Mouse (Mus musculus) ovary, adult 18-20 months (tissue): ENCODE data around the gene Ifi27l2a.
A peak's percentile ranks its signal among the peaks of the same experiment; 100 is the strongest.

ENCODE experiments used
- DNase-seq: peaks from one replicate; pipeline ENCODE4 v3.0.0; 2022; ENCODE audit warnings: low spot score, mixed read lengths

The Ifi27l2a gene

DNA sequence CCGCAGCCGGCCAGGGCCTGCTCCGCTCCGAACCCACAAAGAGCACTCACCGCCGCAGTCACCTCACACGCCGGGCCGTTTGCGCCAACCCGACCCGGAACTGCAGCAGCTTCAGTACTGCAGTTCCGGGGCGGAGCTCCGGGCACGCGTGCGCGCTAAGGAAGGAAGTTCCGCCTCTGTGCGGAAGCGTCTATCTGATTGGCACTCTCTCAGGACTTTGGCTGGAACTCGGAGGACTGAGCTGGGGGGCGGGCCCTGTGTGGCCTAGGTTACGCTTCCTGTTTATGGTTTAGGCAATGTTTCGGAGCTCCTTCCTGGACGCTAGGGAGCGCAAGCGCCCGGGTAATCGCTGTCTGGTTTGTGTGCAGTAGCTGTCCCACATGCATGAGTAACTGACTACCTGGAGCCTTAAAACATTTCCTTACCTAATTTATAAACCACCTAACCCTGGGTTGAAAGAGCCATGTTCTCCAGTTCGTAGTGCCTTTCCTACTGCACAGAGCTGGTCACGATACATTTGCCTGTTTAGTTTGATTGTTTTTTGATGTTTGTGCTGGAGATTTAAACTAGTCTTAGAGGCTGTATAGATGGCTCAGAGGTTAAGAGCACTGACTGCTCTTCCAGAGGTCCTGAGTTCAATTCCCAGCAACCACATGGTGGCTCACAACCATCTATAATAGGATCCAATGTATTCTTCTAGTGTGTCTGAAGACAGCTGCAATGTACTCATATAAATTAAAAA is 17.6 kb downstream of the Ifi27l2a start, which contains the start of gene Ddx24:
Ddx24 (minus strand) TSS at position 102 of the 742 bp plus-strand sequence.
- DNase-seq = peak; percentile 97

DNA sequence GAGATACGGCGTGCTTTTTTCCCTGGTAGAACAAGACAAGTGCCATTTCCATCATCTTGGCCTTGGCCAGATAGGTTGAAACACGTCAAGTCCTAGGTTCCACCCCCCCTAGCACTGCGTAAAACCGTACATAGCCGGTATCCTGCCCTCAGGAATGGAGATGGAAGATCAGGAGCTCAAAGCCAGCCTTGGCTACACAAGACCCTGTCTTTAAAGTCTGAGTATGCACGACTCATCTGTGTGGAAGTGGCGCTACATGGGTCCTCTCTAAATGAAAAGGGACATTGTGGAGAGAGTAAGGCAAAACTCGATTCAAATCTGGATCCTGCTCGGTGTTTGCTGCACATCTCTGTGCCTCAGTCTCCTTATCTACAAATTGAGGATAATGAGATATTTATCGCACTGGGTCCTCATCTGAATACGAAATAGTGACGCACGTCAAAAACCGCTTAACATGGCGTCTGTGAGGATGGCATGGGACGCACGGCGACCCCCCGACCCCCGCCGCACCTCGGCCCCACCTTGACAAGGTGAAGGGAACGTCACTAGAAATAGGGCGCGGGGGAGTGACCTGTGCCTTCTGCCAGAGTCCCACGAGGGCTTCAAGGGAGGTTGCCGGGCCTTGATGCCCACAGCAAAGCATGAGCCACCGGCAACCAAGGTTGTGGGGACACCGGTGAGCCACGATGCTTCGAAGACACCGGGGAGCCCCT is 18.3 kb downstream of the Ifi27l2a start:
- no peak for DNase-seq

DNA sequence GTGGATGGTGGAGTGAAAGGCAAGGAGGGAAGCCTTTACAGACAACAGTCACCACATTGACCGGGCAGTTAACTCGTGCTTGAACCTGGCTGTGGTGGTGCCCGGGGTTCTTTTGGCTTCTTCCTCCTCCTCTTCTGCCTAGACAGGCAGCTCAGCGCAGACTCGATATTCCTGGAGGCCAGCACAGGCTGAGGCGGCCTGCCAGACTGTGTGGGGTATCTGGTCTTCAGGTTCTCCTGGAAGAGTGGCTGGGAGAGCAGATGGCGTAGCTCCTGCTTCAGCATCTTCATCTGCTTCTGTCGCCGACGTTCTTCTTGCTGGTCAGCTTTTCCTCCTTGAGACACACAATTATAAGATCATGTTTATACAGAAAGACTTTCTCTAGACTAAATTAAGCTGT is 35.3 kb downstream of the Ifi27l2a start:
- DNase-seq = no peak

DNA sequence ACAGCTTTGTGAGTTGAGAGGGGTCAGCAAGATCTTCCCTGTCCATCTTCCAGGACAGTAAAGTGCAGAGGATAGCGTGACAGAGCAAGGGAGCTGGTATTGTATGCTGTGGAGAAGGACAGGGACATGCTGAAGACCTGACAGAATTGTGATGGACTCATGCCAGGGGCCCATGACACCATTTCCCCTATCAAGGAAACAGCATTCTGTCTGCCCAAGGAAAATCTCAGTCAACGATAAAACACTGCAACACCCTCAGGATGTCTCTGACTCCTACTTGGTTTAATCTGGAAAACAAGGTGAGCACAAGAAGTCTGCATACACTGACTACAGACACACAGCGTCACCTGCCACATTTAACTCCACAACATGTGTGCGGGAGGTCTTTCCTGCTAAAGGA is 35.8 kb downstream of the Ifi27l2a start, which contains the start of gene 9330161L09Rik:
9330161L09Rik (minus strand) TSS at position 101 of the 400 bp plus-strand sequence.
- no peak for DNase-seq

DNA sequence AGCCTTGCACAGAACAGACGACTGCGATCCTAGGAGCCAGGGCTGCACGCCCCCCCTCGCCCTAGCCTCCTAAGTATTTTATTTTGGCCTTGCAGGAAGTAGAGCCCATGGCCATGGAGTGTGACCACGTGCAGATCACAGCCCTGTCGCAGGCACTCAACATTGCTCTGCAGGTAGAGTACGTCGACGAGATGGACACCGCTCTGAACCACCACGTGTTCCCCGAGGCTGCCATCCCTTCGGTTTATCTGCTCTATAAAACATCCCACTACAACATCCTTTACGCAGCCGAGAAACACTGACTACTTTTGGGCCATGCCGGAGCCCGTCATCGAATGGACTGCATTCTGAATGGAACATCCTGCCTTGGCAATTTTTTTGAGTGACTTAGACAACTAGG is 39.3 kb downstream of the Ifi27l2a start:
- DNase-seq = no peak

DNA sequence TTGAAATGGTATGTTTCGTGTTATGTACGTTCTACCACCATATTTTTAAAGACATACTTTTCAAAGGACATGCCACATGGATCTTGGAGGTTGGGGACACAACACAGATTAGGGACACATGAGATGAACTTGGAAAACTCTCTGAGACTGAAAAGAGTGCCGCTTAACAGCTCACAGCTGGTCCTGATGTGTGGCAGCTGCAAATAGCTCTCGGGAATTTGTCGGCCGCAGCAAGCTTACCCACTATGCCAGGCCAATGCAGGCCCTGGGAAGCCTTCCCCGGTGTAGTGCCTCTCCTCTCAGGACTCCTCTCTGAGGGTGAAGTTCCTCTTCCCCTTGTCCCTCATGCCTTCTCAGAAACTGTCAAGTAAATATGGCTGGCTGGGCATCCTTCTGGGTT is 46.7 kb downstream of the Ifi27l2a start:
- DNase-seq = no peak

DNA sequence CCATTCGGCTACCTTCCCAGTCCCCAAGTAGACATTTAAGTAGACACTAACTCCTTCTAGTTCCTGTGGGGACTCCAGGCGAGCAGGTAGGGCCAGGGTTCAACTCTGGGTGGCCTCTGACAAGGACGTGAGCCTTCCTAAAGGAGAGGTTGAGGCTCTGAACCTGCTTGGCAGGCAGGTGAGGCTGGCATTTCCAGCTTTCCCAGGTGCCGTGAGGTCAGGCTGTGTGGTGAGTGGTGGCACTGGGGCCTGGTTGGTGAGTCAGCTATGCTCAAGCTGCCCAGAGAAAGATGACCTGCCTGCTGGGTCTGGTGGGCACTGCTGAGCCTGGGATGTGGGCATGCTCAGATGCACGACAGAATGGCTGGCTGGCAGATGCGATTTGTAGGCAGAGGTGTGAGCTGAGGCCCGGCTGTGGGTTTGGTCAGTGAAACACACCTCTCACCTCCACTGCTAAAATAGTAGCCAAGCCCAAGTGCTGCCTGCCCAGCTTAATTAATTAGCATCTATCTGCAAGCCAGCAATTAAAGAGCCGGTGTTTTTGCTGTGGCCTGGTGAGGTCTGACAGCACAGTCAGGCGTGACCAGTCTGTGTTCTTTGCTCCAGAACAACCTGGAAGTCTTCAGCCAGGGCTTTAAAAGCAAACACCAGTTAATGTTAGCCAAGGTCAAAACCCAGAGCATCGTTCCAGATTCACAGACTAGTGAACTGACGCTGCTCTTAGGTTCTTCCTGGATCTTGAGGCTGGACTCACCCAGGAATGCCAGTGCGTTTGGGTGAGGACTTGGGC is 47.8 kb downstream of the Ifi27l2a start:
- no peak for DNase-seq

DNA sequence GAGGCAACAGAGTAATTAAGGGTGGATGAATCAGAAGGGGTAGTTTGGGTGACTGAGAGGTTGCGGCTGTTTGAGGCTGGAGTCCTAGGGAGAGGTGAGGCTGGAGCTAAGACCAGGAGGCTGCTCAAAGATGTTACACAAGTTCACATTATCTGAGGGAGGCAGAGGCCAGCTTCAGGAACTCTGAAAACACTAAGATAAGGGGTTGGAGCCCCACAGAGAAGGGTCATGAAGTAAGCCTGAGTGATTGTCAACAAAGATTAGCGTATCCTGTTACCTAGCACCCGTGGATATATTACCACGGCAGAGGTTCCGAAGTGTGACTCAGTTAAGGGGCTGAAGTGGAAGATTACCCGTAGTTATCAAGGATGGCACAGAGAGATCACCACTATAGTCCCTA is 50.0 kb downstream of the Ifi27l2a start:
- no peak for DNase-seq
